Mouse (Mus musculus) spleen, postnatal 14 days (tissue): Measurements from ENCODE around the gene Tmsb4x.
A peak's percentile ranks its signal among the peaks of the same experiment; 100 is the strongest.

Experiments used
- DNase-seq, 2 experiments: peaks; one replicate each; pipeline ENCODE4 v3.0.0; 2021 to 2022; ENCODE audit warnings: low spot score in 2 of 2

The Tmsb4x gene

GRCm38 (mm10) chrX:167208978-167209754 lies at the start of gene Tmsb4x:
Tmsb4x (minus strand) TSS chrX:167209315.
- DNase-seq = peak; percentile 65 to 80

GRCm38 (mm10) chrX:167241736-167242135 lies 32.6 kb upstream of the Tmsb4x start:
- no peak for DNase-seq

GRCm38 (mm10) chrX:167239293-167239921 lies 30.3 kb upstream of the Tmsb4x start:
- no peak for DNase-seq

DNA sequence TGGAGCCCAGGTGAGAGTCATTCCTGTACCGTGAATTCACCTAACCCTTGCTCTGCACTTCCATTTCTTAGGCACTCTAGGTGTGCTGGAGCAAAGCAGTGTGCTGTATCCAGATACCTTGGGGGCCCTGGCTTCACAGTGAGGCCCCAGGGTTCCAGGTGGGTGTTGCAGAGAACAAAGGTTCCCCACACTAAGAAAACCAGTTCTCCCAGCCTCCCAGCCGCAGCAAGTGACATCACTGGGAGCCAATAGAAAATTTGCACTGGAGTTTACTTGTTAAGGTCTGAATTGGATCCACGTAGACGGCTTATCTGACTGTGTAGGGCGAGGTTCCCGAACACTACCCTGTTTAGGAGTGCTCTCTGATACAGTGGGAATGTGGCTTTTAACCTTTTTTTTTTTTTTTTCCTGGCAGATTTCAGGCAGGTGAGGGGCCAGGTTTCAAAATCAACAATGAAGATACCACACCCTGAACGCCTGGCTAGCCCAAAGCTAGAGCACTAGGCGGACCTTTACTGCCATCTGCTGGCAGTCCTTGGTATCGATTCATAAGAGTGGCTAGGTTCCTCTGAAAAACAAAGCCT lies 24.1 kb upstream of the Tmsb4x start:
- peak; percentile 41 to 65 for DNase-seq

GRCm38 (mm10) chrX:167231150-167231549 lies 22.0 kb upstream of the Tmsb4x start:
- DNase-seq = no peak

DNA sequence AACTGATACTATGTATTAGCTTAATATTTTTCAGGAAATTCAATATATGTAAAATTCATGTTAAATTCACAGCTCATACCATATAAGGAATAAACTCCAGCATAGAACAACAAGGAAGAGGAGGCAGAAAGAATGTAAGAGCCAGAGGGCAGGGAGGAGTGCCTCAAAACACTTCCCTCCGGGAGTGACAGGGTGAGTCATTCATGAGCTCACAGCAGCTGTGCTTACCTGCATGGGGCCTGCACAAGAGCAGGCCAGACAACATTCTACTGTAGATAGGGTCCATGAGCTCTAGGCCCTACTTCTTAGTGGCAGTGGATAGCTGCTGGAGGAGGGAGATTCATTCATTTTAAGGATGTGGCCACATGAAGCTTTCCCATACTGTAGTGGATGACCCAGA lies 20.7 kb upstream of the Tmsb4x start:
- DNase-seq = no peak

GRCm38 (mm10) chrX:167229206-167229605 lies 20.1 kb upstream of the Tmsb4x start:
- peak; percentile 54 to 67 for DNase-seq

DNA sequence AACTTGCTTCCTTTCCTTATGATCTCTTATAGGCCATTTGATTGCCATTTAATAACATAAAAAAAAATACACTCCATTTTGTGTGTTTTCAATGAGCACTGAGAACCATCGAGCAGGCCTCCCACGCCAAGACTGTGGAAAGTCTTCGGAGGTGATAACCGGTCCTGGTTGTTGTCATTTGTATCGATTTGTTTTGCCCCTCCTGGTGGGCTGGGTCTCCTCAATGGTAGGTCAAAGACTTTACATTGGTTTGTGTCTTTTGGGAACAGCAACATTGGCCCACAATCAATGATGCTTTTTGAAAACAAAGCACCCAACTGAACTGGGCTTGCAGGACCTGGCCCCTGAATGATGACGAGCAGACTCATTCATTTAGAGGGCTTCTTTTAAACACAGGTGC lies 18.6 kb upstream of the Tmsb4x start:
- no peak for DNase-seq

GRCm38 (mm10) chrX:167227138-167227537 lies 18.0 kb upstream of the Tmsb4x start:
- DNase-seq = peak; percentile 24 to 35

- no peak for DNase-seq
These were observed 17.5 kb upstream of the Tmsb4x start for GRCm38 (mm10) chrX:167226570-167226969.

GRCm38 (mm10) chrX:167212707-167213106 lies 3.6 kb upstream of the Tmsb4x start:
- DNase-seq = no peak

- DNase-seq = no peak
These were observed 2.9 kb upstream of the Tmsb4x start for GRCm38 (mm10) chrX:167211871-167212555.

- DNase-seq = no peak
These were observed 1.2 kb upstream of the Tmsb4x start for GRCm38 (mm10) chrX:167210319-167210728.

- DNase-seq = no peak
These were observed 713 bp upstream of the Tmsb4x start for GRCm38 (mm10) chrX:167209828-167210227.

GRCm38 (mm10) chrX:167208506-167208820 lies 652 bp downstream of the Tmsb4x start:
- DNase-seq = no peak

GRCm38 (mm10) chrX:167207741-167208505 lies 1.2 kb downstream of the Tmsb4x start:
- no peak for DNase-seq

- no peak for DNase-seq
These were observed 3.1 kb downstream of the Tmsb4x start for GRCm38 (mm10) chrX:167205813-167206520.

- no peak for DNase-seq
These were observed 7.8 kb downstream of the Tmsb4x start for GRCm38 (mm10) chrX:167201365-167201764.

DNA sequence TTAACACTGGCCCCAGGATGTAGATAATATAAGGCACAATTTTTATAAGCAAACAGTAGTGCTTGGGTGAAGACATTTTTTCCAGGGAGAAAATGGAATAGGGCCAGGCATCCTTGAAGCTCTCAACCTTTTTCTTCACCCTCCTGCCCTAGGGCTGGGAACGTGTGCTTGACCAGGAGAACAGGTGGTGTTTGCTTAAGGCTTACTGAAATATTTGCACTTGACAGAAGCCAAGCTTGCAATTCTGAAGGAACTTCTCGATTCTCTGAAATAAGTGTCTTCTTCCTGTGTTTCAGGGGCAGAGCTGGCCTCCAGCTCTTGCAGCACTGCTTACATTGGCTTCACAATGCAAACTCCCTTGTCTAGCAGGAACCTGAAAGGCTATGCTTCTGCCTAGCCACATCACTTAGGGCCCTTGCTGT lies 13.9 kb downstream of the Tmsb4x start:
- DNase-seq = no peak

DNA sequence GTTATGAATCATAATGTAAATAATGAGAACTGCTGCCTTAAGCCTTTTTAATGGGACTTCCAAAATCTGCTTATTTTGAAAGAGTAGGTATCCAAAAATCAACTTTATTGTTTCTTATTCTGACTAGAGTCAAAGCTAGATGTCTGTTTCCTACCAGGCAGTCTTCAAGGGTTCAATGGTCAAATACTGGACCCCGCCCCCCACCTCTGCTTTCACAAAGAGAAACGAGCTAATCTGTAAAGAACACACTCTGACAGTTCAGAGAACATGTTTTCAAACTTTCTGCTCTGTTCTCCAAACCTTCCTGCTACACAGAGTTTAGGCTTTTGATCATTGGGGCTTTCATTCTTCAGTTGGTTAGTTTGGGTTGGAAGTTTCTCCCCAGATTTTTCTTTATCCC lies 22.8 kb downstream of the Tmsb4x start:
- DNase-seq = no peak

DNA sequence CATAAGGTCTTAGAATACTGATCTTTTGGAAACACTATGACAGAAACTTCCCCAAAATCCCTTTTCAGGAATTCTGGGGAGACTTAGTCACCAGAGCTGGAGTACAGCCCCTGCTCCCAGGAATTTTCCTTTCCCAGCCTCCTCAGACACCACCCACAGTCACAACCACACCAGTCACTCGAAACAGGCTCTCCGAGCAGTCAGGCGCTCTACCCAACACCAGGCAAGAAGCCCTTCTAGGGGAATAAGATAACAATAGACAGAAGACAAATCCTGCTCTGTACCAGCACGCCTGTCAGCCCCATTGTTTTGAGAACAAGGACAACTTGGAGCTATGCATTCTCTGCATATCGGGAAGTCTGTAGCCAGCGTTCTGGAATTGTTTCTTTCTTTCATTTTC lies 25.6 kb downstream of the Tmsb4x start:
- no peak for DNase-seq
